Mouse (Mus musculus): ENCODE measurements around the gene Nwd2. TPM values are rescaled to one million over a fixed set of nuclear protein-coding genes. Genes with fewer than 3 reads are reported as not detected.

Gene Nwd2
- polyA plus RNA-seq, 1 experiment: not detected

GRCm38 (mm10) chr5:63755938-63756337 is 107.0 kb downstream of the Nwd2 start:
- no peak for DNase-seq (ENCODE audit: low read depth)

- DNase-seq (ENCODE audit: low read depth): no peak
These were observed 117.0 kb downstream of the Nwd2 start for GRCm38 (mm10) chr5:63765886-63766285.

DNA sequence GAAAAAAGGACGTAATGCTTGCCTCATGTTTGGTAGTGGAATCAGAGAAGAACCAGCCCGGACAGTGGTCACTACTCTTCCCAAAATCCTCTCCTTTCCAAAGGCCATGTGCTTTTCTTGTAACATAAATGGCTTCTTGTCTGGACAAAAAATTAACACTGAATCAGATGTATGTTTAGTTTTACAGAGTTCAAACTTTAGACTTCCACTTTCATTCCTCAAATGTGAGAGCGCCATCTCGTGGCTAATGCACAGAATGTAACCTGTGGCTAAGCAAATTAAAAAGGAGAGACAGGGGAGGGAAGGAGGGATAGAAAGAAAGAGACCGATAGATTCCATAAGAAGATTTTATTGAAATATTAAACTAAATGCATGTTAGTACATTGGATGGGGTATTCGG is 117.8 kb downstream of the Nwd2 start:
- DNase-seq (ENCODE audit: low read depth): no peak

DNA sequence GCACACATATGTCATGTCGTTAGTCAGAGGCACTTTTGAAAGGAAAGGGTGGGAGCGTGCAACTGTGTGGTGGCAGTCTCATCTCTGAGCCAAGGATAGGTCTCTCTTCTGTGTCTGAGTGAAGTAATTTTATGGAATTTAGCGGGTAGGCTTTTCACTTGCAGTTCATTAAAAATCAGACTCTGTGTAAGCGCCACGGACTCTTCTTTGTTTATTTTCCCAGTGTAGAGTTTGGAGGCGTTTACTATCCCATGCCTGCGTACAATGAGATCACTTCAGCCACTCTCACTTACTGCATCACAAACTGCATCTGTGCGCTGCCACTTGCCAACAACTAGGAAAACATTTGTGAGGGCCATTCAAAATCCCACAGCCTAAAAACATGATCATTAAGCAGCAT is 118.6 kb downstream of the Nwd2 start:
- no peak for DNase-seq (ENCODE audit: low read depth)

GRCm38 (mm10) chr5:63768220-63768619 is 119.3 kb downstream of the Nwd2 start:
- DNase-seq (ENCODE audit: low read depth): no peak

- DNase-seq (ENCODE audit: low read depth): no peak
These were observed 124.1 kb downstream of the Nwd2 start for GRCm38 (mm10) chr5:63772971-63773370.

DNA sequence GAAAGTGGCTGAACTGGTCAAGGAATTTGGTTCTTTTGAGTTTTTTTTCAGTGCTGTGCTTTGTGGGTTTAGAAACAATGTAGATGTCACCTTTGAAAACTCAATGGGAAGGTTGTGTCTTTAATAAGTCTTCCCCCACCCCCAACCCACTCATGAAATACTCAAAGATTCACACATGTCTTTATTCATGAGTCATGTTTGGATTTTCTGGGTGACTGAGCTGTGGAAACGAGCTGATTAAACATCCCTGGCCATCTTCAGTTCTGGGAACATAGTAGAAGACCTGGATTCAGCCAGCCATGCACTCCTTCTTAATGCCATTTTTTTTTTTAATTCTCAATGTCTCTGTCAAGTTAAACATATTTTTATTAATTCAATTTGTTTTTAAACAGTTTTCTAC is 124.7 kb downstream of the Nwd2 start:
- DNase-seq (ENCODE audit: low read depth): no peak

- DNase-seq (ENCODE audit: low read depth): no peak
These were observed 139.4 kb downstream of the Nwd2 start for GRCm38 (mm10) chr5:63788156-63788826.

- DNase-seq (ENCODE audit: low read depth): no peak
These were observed 163.1 kb downstream of the Nwd2 start, which contains the start of gene 0610040J01Rik for GRCm38 (mm10) chr5:63811819-63812508. TSS of gene 0610040J01Rik (plus strand) at chr5:63812363.

- no peak for DNase-seq (ENCODE audit: low read depth)
These were observed 163.6 kb downstream of the Nwd2 start for GRCm38 (mm10) chr5:63812509-63812865.

- no peak for DNase-seq (ENCODE audit: low read depth)
These were observed 167.7 kb downstream of the Nwd2 start for GRCm38 (mm10) chr5:63816643-63817042.

- no peak for DNase-seq (ENCODE audit: low read depth)
These were observed 168.4 kb downstream of the Nwd2 start for GRCm38 (mm10) chr5:63817270-63817669.

DNA sequence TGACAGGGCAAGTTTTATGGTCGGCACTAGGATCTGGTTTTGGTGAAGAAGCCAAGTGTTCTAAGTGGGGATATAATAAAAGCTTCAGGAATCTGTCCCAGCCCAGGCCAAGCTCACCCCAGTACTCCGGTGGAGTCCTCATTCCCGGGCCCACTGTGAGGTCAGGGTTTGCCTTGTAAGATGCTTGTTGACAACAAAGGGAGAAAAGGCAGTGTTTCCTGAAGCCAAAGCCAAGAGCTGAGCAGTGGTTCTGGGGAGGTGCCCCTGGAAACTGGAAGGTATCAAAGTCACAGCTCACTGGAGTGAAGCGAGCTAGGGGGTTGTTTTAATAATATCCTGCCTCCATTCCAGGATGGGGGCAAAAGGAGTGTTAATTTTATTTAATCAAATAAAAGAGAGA is 170.1 kb downstream of the Nwd2 start:
- DNase-seq (ENCODE audit: low read depth): no peak

GRCm38 (mm10) chr5:63819519-63819918 is 170.6 kb downstream of the Nwd2 start:
- DNase-seq (ENCODE audit: low read depth): no peak

DNA sequence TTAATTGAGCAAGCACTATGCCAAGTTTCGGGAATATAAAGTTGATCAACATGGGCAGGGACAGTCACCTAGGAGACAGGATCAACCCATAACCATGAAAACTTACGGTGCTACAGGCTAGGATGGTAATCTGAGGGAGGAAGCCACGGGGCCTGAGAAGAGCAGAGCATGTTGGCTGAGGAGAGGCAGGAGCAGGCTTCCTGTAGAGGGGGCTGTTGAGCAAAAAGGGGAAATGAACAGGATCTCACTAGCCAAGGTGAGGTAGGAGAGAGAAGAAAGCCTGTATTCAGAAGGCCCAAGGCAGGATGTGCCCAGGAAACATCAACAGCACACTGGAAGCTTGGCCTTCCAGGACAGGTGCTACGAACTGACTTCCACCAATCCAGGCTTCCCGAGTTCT is 172.3 kb downstream of the Nwd2 start:
- no peak for DNase-seq (ENCODE audit: low read depth)

DNA sequence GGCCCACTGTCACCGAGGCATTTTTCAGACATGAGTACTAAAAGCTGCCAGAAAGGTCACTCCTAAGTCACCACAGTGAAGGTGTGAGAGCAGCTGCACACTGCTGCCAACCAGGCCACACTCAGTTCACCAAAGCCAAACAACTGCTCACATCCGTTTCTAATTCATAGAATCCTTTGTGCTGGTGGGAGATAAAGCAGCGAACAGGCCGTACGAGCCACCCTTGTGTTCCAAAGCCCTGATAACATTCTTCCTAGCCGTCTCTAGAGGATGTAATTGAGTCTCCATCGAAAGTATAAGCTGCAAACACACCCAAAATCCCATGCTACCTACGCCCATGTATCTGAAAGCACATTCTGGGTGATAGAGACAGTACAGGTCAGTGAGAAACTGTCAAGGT is 173.0 kb downstream of the Nwd2 start:
- no peak for DNase-seq (ENCODE audit: low read depth)

GRCm38 (mm10) chr5:63823362-63824332 is 174.7 kb downstream of the Nwd2 start:
- no peak for DNase-seq (ENCODE audit: low read depth)

DNA sequence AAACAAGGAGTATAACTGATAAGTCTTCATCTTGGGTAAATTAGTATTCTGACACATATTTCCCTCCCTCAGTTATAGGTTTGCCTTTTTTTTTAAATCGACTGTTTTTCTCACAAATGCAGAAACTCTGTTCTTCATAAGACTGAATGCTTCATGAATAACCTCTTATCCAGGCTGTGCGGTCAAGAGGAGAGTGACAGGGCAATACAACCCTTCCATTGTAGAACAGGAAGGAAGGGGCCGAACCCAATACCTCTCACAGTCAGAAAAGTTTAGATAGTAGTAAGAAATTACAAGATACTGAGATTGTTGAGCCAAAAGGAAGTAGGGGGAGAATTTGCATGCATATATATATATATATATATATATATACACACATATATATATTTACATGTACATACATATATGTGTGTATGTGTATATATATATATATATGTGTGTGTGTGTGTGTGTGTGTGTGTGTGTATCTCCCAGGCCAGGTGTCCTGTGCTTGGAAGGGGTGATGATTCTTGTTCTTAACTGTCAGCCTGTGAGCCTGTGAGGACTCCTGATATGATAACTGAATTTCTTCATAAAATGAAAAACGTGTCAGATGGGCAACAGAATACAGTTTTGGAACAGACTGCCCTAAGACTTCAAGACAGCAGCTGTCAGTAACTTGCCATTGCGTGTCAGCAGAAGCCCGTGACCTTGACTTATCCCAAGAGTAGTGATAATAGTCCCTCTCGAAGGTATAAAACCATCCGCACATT is 175.9 kb downstream of the Nwd2 start:
- DNase-seq (ENCODE audit: low read depth): no peak

DNA sequence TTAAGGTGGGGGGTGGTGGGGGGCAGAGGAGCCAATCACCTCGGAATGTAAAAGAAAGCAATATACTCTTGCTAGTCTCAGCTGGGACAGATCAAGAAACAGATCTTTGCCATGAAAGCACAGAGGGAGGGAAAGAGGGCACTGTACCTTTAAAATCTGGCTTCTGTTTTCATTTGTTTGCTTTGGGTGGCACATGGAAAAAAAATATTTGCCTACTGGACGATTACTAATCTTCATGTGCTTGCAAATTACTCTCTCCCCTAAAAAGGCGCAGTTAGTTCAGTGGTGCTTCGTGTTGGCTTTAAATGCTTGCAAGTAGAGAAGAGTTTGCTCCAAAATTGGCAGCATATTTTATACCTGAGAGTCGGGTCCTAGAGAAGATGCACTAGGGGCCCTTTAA is 177.0 kb downstream of the Nwd2 start:
- no peak for DNase-seq (ENCODE audit: low read depth)

- DNase-seq (ENCODE audit: low read depth): no peak
These were observed 178.1 kb downstream of the Nwd2 start for GRCm38 (mm10) chr5:63827006-63827405.

DNA sequence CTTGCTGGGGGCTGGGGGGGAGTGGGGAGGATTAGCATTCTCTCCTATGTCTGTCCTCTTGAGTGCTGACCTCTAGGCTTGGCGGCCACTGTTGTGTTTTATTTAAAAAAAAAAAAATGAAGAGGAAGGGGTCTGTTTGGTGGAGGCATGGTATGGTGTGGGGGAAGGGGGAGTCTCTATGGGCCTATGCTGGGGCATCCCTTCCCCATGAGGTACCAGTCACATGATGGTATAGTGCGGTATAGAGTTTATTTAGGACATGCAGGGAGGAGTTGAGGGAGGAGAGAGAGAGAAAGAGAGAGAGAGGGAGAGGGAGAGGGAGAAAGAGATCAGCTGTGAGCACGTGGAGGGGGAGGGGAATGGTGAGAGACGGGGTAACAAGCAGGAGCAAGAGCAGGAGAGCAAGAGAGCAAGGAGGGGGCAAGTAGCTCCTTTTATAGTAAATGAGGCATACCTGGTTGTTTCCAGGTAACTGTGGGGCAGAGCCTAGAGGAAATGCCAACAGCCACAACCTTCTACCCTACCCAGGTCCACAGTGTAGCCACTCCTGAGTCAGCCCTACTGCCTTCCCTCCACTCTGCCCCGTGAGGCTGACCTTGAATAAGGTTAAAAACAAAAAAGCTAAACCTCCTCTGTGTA is 178.6 kb downstream of the Nwd2 start:
- DNase-seq (ENCODE audit: low read depth): no peak

Data from gonadal fat pad, adult 2 months (tissue).